Comparison of ENCODE assay signal across 17 mouse cellular contexts in the genomic region with DNA sequence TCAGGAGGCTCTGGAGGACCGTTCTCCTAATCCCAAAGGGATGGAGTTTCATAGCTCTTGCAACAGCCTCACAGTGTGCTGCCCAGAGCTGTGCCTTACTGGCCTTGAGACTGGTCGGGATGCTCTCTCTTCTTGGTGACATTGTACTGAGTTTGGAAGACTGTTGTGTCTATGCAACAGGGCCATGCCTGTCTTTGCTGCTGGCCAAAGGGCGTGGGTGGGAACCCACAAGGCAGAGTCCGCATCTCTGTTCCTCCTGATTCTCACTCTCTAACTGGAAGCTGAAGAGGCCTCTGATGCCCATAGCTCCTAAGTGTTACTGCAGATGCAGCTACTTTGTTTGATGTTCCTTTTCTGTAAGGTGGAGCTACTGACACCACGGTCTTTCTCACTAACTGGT. TPM values are rescaled to one million over a fixed set of nuclear protein-coding genes. Genes with fewer than 3 reads are reported as not detected.
"Had no signal": no experiment of that assay in that cellular context is flagged by ENCODE, and none has a peak within 500 bp of the region (broad histone marks: within the 10 kb centered on the region; RNA-seq: fewer than 3 reads in every experiment).

No protein-coding gene starts in this region.

- H3K4me3 ChIP-seq: liver, embryonic 13.5 days; liver, embryonic 15.5 days; midbrain, embryonic 10.5 days; midbrain, embryonic 12.5 days; neural tube, embryonic 12.5 days; stomach, embryonic 15.5 days had no signal

- DNase-seq: liver, embryonic 13.5 days; lung, adult 18-20 months; lung, embryonic 14.5 days; lung, postnatal 10 days; lung, postnatal 4 days; midbrain, embryonic 14.5 days; right cerebral cortex, postnatal 14 days; thymus, adult 2 months; thymus, postnatal 25 days; thymus, postnatal 4 days had no signal

- H3K36me3 ChIP-seq: liver, embryonic 13.5 days; liver, embryonic 15.5 days; midbrain, embryonic 10.5 days; midbrain, embryonic 12.5 days; neural tube, embryonic 12.5 days; stomach, embryonic 15.5 days had no signal

- H3K27me3 ChIP-seq: liver, embryonic 13.5 days; liver, embryonic 15.5 days; midbrain, embryonic 12.5 days; neural tube, embryonic 12.5 days; stomach, embryonic 15.5 days had no signal

- H3K4me2 ChIP-seq: liver, embryonic 13.5 days; liver, embryonic 15.5 days; lung, embryonic 14.5 days; midbrain, embryonic 12.5 days; neural tube, embryonic 12.5 days; stomach, embryonic 15.5 days had no signal

RNA-seq across cellular contexts. Expression of a gene that starts 39.4 kb away (rescaled TPM):
- total RNA-seq: neutrophil, adult 5-6 weeks had no signal
- polyA plus RNA-seq: midbrain, embryonic 10.5 days; midbrain, embryonic 12.5 days; midbrain, embryonic 14.5 days; neural tube, embryonic 12.5 days; testis, adult 2 months had no signal
